Mouse (Mus musculus): ENCODE data around the gene Htra3.
A peak's percentile ranks its signal among the peaks of the same experiment; 100 is the strongest.

The Htra3 gene

DNA sequence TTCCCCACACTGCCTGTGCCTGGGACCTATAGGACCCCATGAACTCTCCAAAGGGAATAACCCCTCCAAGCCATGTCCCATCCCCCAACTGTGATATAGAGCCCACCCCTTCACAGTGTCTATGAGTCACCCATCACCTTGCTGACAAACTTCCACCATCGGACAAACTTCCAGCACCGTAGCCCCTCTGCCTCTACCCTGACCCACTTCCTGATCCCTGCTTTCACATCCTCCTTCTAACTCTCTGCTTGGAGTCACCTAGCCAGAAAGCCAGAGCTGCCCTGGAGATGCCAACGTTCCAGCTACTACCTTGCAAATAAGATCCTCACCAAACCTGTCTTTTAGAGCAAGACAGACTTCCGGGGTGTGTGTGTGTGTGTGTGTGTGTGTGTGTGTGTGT is 14.1 kb upstream of the Htra3 start:
- DNase-seq, result no peak

GRCm38 (mm10) chr5:35691246-35691645 is 11.7 kb upstream of the Htra3 start:
- DNase-seq, result no peak

GRCm38 (mm10) chr5:35690485-35691165 is 11.0 kb upstream of the Htra3 start:
- DNase-seq, result no peak

DNA sequence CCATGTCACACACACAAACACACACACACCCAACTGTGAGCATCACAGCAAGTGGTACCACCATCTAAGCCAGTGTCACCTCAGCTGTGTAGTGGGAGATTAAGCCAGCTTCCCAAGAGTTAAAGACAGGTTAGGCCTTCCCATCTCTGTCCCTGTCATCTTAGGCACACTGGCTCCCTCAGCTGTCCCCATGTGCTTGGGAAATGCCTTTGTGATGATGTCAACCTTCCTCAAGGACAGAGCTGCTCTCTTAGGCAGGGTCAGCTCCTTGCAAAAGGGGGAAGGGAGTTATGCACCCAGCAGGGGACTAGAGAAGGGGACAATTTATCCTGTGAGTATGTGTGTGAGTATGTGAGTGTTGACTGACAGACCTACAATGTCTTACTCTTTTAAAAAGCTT is 9.8 kb upstream of the Htra3 start:
- DNase-seq, result no peak

GRCm38 (mm10) chr5:35688851-35689250 is 9.3 kb upstream of the Htra3 start:
- DNase-seq, result no peak

DNA sequence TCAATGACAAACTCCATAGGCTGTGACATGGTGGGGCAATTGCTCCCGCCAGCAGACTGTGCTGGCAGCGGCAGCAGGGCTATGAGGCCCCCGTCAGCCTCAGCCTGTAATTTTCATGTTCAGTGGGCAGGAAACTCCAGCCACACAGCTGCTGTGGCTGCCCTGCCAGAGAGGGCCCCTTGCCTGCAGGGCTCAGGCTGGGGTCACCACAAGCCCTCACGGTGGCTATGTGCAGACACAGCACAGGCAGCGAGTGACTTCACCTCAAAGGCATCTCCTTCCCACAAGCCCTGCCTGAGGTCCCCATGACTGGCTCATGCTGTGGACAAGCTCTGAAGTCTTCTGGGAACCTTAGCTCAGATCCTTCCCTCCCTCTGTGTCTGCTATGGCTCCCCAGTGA is 7.5 kb upstream of the Htra3 start:
- DNase-seq, result no peak

DNA sequence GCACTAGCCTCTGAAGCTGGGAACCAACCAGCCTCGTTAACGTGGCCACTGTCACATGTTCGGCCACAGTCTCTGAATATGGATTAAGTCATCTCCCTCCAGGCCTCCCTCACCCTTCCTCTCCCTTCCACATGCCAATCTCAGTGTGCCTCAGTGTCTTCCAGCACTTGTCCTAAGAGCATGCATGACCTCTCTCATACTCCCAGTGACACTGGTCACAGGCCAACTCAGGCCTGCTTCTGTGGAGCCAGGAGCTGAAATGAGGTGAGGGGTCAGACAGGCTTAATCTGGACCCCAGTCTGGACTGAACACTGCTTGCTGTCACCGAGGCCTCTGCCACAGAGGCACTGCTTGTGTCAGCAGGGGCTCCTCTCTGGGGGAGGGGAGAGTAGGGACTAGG is 6.8 kb upstream of the Htra3 start:
- no peak for DNase-seq

DNA sequence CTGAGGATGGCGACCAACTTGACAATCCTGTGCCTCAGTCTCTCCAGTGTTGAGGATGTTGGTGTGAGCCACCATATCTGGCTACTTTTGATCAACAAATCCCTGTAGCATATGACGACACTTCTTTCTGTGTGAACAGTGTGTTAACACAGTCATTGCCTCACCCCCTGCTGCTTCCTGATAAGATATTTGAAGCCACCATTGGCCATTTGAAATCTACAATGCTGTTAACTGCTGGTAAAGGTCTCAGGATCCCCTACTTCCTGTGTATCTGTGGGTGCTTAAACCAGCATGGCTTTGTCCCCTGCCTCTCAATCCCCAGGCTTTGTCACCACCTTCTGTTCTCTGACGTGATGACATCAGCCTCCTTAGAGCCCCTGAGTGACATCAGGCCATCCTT is 5.5 kb upstream of the Htra3 start:
- DNase-seq, result no peak

- DNase-seq, result no peak
These were observed 1.4 kb upstream of the Htra3 start for GRCm38 (mm10) chr5:35680958-35681357.

GRCm38 (mm10) chr5:35676964-35677363 is 2.6 kb downstream of the Htra3 start:
- DNase-seq, result no peak

- DNase-seq, result peak; percentile 96
These were observed 5.5 kb downstream of the Htra3 start for GRCm38 (mm10) chr5:35674081-35674555.

DNA sequence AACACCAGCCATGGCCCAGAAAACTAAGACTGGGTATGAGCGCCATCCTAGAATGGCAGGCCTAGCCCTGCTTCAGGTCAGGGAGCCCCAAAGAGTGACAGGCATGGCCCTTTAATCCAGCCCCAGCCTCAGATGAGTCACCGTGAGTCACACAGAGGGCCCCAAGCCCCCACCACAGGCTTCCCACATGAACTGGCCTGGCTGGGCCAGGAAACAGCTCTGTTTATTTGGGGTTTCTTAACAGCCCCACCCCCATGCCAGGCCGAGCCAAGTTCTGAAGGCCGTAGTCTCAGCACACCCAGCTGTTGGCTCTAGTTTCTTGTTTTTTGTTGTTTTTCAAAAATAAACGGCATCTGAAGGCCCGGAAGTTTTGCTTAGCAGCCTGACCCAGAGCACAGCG is 6.5 kb downstream of the Htra3 start:
- peak; percentile 84 for DNase-seq

- DNase-seq, result no peak
These were observed 7.0 kb downstream of the Htra3 start for GRCm38 (mm10) chr5:35672581-35672980.

DNA sequence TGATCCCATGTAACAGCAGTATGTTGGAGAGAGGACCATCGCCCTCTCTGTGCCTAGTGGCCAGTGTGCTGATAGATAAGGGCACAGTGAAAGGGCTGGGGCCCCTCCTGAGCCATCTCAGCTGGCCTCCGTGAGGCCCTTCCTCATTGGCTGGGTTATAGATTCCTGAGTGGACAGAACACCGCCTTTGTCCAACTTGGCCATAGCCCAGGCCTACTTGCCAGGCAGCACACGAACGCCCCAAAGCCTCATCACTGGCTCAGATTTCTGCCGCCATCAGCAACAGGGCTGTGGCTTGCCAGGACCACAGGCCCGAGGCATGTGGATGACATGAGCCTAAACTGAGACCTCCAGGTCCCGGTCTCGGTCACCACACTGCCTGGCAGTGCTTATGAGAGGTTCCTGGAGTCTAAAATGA is 8.1 kb downstream of the Htra3 start:
- peak; percentile 70 for DNase-seq

DNA sequence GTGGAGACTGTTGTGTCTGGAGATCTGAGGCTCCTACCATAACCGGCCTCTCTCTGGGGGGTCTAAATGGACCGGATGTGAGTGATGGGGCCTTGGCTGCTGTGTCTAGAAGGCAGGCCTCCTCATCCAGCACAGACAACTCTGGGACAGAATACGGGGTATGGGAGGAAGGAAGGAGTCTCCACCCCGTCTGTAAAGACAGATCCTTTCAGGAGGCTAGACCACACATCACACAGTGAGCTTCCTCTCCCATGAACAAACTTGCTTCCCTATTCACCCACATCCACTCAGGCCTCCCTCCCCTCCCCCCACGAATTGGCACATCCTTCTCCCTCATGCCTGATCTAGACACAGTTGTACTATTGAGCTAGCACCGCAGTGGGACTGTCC is 9.2 kb downstream of the Htra3 start:
- no peak for DNase-seq

DNA sequence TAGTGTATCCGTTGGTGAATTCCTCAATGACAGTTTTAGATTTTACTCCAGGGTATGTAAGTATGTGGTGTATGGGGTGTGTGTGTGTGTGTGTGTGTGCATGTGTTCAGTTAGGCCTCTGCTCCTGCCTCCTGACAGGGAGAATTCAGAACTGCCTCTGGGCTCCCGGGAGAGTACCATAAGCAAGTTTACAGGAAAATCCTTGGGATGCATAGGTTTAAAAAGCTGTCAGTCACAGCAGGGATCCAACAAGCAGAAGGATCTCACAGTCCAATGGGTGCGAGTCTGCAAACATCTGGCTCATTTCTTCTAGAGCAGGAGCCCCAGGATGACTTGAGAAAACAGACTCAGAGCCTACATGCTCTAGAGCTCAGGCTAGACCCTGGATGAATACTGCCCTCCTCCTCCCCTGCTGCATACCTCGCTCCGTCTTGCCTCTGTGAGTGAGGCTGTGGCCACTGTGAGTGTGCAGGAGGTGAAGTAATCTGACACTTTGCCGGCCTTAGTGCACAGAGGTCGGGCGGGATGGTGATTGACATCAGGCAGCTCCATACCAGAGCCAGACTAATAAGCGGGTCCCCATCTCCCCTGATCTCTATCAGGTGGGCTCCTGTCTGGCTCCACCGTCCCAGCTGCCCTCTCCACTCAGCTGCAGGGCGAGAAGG is 9.7 kb downstream of the Htra3 start:
- DNase-seq, result no peak

- no peak for DNase-seq
These were observed 13.4 kb downstream of the Htra3 start for GRCm38 (mm10) chr5:35666152-35666551.

DNA sequence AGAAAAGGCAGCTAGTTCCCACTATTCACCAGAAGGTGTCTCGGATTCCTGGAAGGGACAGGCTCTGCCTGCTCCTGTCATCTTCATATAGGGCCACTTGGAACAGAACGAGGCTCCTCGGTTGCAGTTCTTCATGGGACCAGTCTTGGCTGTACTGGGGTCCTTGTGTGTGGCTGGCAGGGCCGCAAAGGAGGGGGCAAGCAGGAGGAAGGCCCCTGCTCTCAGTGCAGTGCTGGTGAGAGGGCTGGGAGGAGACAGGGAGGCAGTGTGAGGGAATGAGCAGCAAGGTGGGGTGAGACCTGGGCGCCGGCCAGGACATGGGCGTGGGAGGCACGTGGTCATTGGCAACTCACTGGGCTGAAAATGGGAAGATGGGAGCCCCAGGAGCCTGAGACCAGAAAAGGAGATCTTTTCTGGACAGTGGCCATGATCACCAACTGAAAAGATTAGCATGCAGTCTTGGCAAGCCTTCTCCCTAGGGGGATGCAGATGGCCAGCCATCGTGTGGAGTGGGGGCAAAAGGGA is 17.5 kb downstream of the Htra3 start:
- no peak for DNase-seq

DNA sequence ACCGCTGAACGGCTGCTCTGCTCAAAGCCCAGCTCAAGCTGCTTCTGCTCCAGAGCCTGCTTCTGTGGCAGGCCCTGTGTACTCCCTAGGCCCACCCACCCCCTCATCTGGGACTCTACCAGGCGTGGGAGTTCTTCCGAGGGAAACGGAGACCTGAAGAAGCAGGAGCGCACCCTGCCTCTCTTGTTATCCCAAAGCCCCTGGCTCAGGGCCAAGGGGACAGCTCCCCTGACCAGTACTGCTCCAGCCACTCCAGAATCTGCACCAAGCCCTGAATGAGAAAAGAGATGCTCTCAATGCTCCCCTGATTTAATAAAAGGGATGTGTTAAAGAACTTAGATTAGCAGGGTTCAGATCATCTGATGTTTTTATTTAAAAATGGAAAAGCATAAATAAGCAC is 18.4 kb downstream of the Htra3 start:
- no peak for DNase-seq

GRCm38 (mm10) chr5:35659503-35659902 is 20.1 kb downstream of the Htra3 start:
- no peak for DNase-seq

DNA sequence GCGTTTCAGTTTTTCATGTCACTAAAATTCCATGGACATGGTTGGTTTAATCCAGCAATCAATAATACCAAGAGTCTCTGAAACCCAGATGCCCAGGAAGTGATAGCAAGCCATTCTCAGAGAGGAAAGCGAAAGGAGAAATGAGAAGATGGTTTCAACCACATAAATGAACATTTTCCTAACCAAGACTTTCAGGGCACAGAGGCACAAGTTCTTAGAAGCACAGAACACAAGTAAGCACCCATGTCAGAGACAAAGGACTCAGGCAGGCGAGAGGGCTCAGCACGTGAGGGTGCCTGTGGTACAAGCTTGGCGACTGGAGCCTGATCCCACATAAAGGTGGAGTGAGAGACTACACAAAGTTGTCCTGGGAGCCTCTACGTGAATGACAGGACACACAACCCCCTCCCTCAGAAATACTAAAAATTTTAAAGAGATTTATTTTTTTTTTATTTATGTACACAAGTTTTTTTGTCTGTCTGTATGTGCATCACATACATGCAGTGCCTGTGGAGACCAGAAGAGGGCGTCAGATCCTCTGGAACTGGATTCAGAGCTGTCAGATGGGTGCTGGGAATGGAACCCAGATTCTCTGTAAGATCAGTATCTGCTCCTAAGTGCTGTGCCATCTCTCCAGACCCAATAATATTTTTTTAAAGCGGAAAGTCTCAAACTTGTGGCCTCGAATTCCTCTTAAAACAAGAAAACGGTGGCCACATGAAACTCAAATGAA is 23.7 kb downstream of the Htra3 start:
- DNase-seq, result no peak

DNA sequence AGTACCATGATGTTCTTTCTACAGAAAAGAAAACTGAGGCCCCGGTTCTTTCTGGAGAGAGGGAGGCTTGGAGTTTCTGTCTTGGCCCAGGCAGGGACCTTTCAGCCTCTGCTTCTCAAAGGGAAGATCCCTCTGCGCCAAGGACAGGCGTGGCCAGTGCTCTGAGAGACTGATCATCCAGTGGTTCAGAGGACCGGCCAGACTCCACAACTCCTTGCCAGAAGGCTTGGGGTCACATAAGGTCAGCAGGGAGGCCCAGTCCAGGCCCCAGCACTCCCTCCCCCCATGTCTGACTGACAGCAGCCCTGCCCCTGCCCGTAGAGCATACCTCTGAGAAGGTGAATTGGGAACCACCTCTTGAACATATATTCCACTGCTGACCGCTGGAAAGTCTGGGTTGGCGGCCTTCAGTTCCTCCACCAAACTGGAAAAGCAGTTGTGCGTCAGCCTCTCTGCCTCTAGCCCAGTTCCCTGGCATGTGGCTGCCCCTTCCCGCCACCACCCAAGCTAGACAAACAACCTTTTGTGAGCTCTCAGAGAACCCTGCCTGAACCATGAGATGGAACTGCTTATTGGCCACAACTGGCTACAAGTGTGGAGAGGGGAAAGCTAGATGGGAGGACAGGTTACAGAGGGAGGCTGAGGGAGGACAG is 25.7 kb downstream of the Htra3 start:
- no peak for DNase-seq

GRCm38 (mm10) chr5:35652872-35653271 is 26.7 kb downstream of the Htra3 start:
- DNase-seq, result no peak

Data from kidney, adult 11 months (tissue).